Mouse (Mus musculus) stomach, postnatal 0 days (tissue): ENCODE results near the gene Plgrkt. TPM values are rescaled to one million over a fixed set of nuclear protein-coding genes. Genes with fewer than 3 reads are reported as not detected.

ENCODE experiments used
- ATAC-seq: fragments of 200-750 bp; cut with Nextera tagmentation; 2 replicates; pipeline ENCODE4 v1.8.0; 2017; ENCODE audit not compliant: low FRiP score, low TSS enrichment
- DNase-seq: peaks from one replicate; pipeline ENCODE4 v3.0.0-alpha.2; 2016; ENCODE audit warnings: low spot score
- H3K27ac ChIP-seq: fragments of 300-500 bp; sonication (generic); replicated peaks from 2 replicates; pipeline ENCODE4 v1.5.1; 2014; ENCODE audit warnings: mild to moderate bottlenecking, control low read depth
- H3K27me3 ChIP-seq: fragments of 300-500 bp; sonication (generic); 2 replicates; pipeline ENCODE4 v1.6.1; 2014; ENCODE audit warnings: low read length; ENCODE audit not compliant: control insufficient read depth, insufficient read depth
- H3K36me3 ChIP-seq: fragments of 300-500 bp; sonication (generic); 2 replicates; pipeline ENCODE4 v1.6.1; 2014; ENCODE audit warnings: low read length, mixed read lengths; ENCODE audit not compliant: control insufficient read depth, insufficient read depth
- H3K4me1 ChIP-seq: fragments of 300-500 bp; sonication (generic); replicated peaks from 2 replicates; pipeline ENCODE4 v1.6.1; 2014; ENCODE audit warnings: antibody characterized with exemption; ENCODE audit not compliant: control insufficient read depth, insufficient read depth
- H3K4me2 ChIP-seq: fragments of 300-500 bp; sonication (generic); replicated peaks from 2 replicates; pipeline ENCODE4 v1.6.1; 2014; ENCODE audit warnings: low read depth, mild to moderate bottlenecking, control low read depth, moderate library complexity
- H3K4me3 ChIP-seq: fragments of 300-500 bp; sonication (generic); 2 replicates; pipeline ENCODE4 v1.5.1; 2014; ENCODE audit warnings: low read depth, low read length, control low read depth
- H3K9ac ChIP-seq: fragments of 300-500 bp; sonication (generic); 2 replicates; pipeline ENCODE4 v1.6.1; 2014; ENCODE audit warnings: mild to moderate bottlenecking, low read length, control low read depth, mixed read lengths
- H3K9me3 ChIP-seq: fragments of 300-500 bp; sonication (generic); 2 replicates; pipeline ENCODE4 v1.6.1; 2016; ENCODE audit warnings: low read length; ENCODE audit not compliant: control insufficient read depth
- CTCF ChIP-seq: IDR thresholded peaks from 2 replicates; pipeline ENCODE4 v1.5.1; 2016; ENCODE audit warnings: antibody characterized with exemption, low read depth, mild to moderate bottlenecking, moderate library complexity
- EP300 ChIP-seq: optimal IDR thresholded peaks from 2 replicates; pipeline ENCODE3; 2016; ENCODE audit warnings: antibody characterized with exemption
- WGBS: fragments of 180-500 bp; shearing (Covaris S2); extraction: QIAGEN DNeasy Blood & Tissue Kit; methylation state at CpG from one replicate; pipeline ENCODE4 v1.1.7; 2014; 5-methylcytosine and 5-hydroxymethylcytosine counted together
- polyA plus RNA-seq: library from polyadenylated mRNA; unstranded; fragments of >200 nt; fragmentation: Nextera tagmentation; extraction: Ambion mirVana; gene quantifications from 2 replicates; pipeline ENCODE4 v1.2.1, GENCODE M21; 2015

The Plgrkt gene
- polyA plus RNA-seq, 1 experiment from 2014 or later = 169 TPM

- Histone ChIP-seq H3K9ac (no peak overlapping the region), H3K4me1 (no peaks in the 10 kb centered on the region), H3K27me3 (no peaks in the 10 kb centered on the region), H3K4me2 (no peak overlapping the region), H3K27ac (no peak overlapping the region), H3K4me3 (no peak overlapping the region), H3K9me3 (no peaks in the 10 kb centered on the region), H3K36me3 (no peaks in the 10 kb centered on the region)
- ATAC-seq (no peak), DNase-seq (no peak)
- TF ChIP-seq EP300 = no peak
- TF ChIP-seq CTCF = no peak
- WGBS = 88% methylated on average over 18 of the region's 18 CpGs
Measured at GRCm38 (mm10) chr19:29406042-29407017, 39.1 kb upstream of the Plgrkt start.

GRCm38 (mm10) chr19:29405388-29405787, 38.2 kb upstream of the Plgrkt start:
- Histone ChIP-seq H3K9ac (no peak overlapping the region), H3K27me3 (no peaks in the 10 kb centered on the region), H3K36me3 (no peaks in the 10 kb centered on the region), H3K4me3 (no peak overlapping the region), H3K9me3 (no peaks in the 10 kb centered on the region), H3K4me1 (no peaks in the 10 kb centered on the region), H3K27ac (no peak overlapping the region), H3K4me2 (no peak overlapping the region)
- DNase-seq = no peak
- 63% methylated on average over 2 of the region's 2 CpGs for WGBS
- TF ChIP-seq EP300 (no peak), CTCF (no peak)
- no peak for ATAC-seq

- Histone ChIP-seq H3K9ac (no peak overlapping the region), H3K36me3 (no peaks in the 10 kb centered on the region), H3K27ac (no peak overlapping the region), H3K27me3 (no peaks in the 10 kb centered on the region), H3K4me2 (no peak overlapping the region), H3K4me1 (no peaks in the 10 kb centered on the region), H3K9me3 (no peaks in the 10 kb centered on the region), H3K4me3 (no peak overlapping the region)
- no peak for TF ChIP-seq EP300
- TF ChIP-seq CTCF = no peak
- 64% methylated on average over 4 of the region's 4 CpGs for WGBS
- ATAC-seq (no peak), DNase-seq (no peak)
Measured at GRCm38 (mm10) chr19:29403251-29403650, 36.1 kb upstream of the Plgrkt start.

GRCm38 (mm10) chr19:29402621-29403020, 35.4 kb upstream of the Plgrkt start:
- Histone ChIP-seq H3K27me3 (no peaks in the 10 kb centered on the region), H3K4me3 (no peak overlapping the region), H3K9ac (no peak overlapping the region), H3K4me1 (no peaks in the 10 kb centered on the region), H3K9me3 (no peaks in the 10 kb centered on the region), H3K4me2 (no peak overlapping the region), H3K27ac (no peak overlapping the region), H3K36me3 (no peaks in the 10 kb centered on the region)
- TF ChIP-seq CTCF = no peak
- no peak for TF ChIP-seq EP300
- ATAC-seq = no peak
- WGBS = 92% methylated on average over 4 of the region's 4 CpGs
- DNase-seq = no peak

GRCm38 (mm10) chr19:29400466-29400865, 33.3 kb upstream of the Plgrkt start:
- Histone ChIP-seq H3K4me2 (no peak overlapping the region), H3K9me3 (no peaks in the 10 kb centered on the region), H3K9ac (no peak overlapping the region), H3K27ac (no peak overlapping the region), H3K4me3 (no peak overlapping the region), H3K36me3 (no peaks in the 10 kb centered on the region), H3K4me1 (no peaks in the 10 kb centered on the region), H3K27me3 (no peaks in the 10 kb centered on the region)
- DNase-seq = no peak
- 72% methylated on average over 3 of the region's 3 CpGs for WGBS
- TF ChIP-seq CTCF = no peak
- TF ChIP-seq EP300 = no peak
- ATAC-seq = no peak

- ATAC-seq (no peak), DNase-seq (no peak)
- Histone ChIP-seq H3K4me2 (no peak overlapping the region), H3K4me3 (no peak overlapping the region), H3K27ac (no peak overlapping the region), H3K4me1 (no peaks in the 10 kb centered on the region), H3K36me3 (no peaks in the 10 kb centered on the region), H3K9ac (no peak overlapping the region), H3K27me3 (no peaks in the 10 kb centered on the region), H3K9me3 (no peaks in the 10 kb centered on the region)
- WGBS = 69% methylated on average over 4 of the region's 4 CpGs
- TF ChIP-seq EP300 = no peak
- no peak for TF ChIP-seq CTCF
Measured at GRCm38 (mm10) chr19:29399786-29400185, 32.6 kb upstream of the Plgrkt start.
